Mouse (Mus musculus): Measurements from ENCODE around the gene Casp7.
"Not testable (repeated sequence)": the region's sequence is repeated elsewhere in the genome, so short reads cannot be mapped to it uniquely, and the experiment has no call there.

Casp7 gene

GRCm38 (mm10) chr19:56381407-56381806 is 15.5 kb upstream of the Casp7 start:
- DNase-seq (ENCODE audit: extremely low read depth, low read depth): no peak

GRCm38 (mm10) chr19:56385546-56385945 is 11.4 kb upstream of the Casp7 start:
- DNase-seq (ENCODE audit: extremely low read depth, low read depth): no peak

- DNase-seq (ENCODE audit: extremely low read depth, low read depth): no peak
These were observed 10.8 kb upstream of the Casp7 start for GRCm38 (mm10) chr19:56386095-56386494.

GRCm38 (mm10) chr19:56387726-56388302 is 9.1 kb upstream of the Casp7 start:
- DNase-seq (ENCODE audit: extremely low read depth, low read depth): no peak

GRCm38 (mm10) chr19:56389176-56389575 is 7.8 kb upstream of the Casp7 start:
- no peak for DNase-seq (ENCODE audit: extremely low read depth, low read depth)

GRCm38 (mm10) chr19:56389879-56390278 is 7.0 kb upstream of the Casp7 start, which contains the start of gene Nrap:
Gene Nrap (minus strand): TSS chr19:56390037.
- no peak for DNase-seq (ENCODE audit: extremely low read depth, low read depth)

GRCm38 (mm10) chr19:56391307-56392046 is 5.5 kb upstream of the Casp7 start:
- DNase-seq (ENCODE audit: extremely low read depth, low read depth): peak; percentile 100

- no peak for DNase-seq (ENCODE audit: extremely low read depth, low read depth)
These were observed 3.5 kb upstream of the Casp7 start for GRCm38 (mm10) chr19:56393311-56393866.

GRCm38 (mm10) chr19:56395183-56395935 is 1.6 kb upstream of the Casp7 start:
- DNase-seq (ENCODE audit: extremely low read depth, low read depth): peak; percentile 16

GRCm38 (mm10) chr19:56396227-56396626 is 702 bp upstream of the Casp7 start:
- peak; percentile 53 for DNase-seq (ENCODE audit: extremely low read depth, low read depth)

- DNase-seq (ENCODE audit: extremely low read depth, low read depth): peak; percentile 73
These were observed 966 bp downstream of the Casp7 start for GRCm38 (mm10) chr19:56397663-56398527.

- no peak for DNase-seq (ENCODE audit: extremely low read depth, low read depth)
These were observed 1.5 kb downstream of the Casp7 start for GRCm38 (mm10) chr19:56398528-56398795.

GRCm38 (mm10) chr19:56400200-56400599 is 3.3 kb downstream of the Casp7 start:
- peak; percentile 63 for DNase-seq (ENCODE audit: extremely low read depth, low read depth)

GRCm38 (mm10) chr19:56401864-56402263 is 4.9 kb downstream of the Casp7 start:
- DNase-seq (ENCODE audit: extremely low read depth, low read depth): no peak

- no peak for DNase-seq (ENCODE audit: extremely low read depth, low read depth)
These were observed 8.9 kb downstream of the Casp7 start for GRCm38 (mm10) chr19:56405824-56406223.

GRCm38 (mm10) chr19:56406581-56406980 is 9.7 kb downstream of the Casp7 start:
- no peak for DNase-seq (ENCODE audit: extremely low read depth, low read depth)

GRCm38 (mm10) chr19:56409884-56410283 is 13.0 kb downstream of the Casp7 start:
- not testable (repeated sequence) for DNase-seq (ENCODE audit: extremely low read depth, low read depth)

GRCm38 (mm10) chr19:56418404-56418803 is 21.5 kb downstream of the Casp7 start:
- no peak for DNase-seq (ENCODE audit: extremely low read depth, low read depth)

GRCm38 (mm10) chr19:56419452-56419851 is 22.5 kb downstream of the Casp7 start:
- DNase-seq (ENCODE audit: extremely low read depth, low read depth): no peak

- no peak for DNase-seq (ENCODE audit: extremely low read depth, low read depth)
These were observed 23.4 kb downstream of the Casp7 start for GRCm38 (mm10) chr19:56420345-56420744.

Data from MEL-GATA-1-ER (cell line).